Mouse (Mus musculus) spleen, postnatal 36 days (tissue): Measurements from ENCODE around the gene 2010111I01Rik.
"Not testable (repeated sequence)": the region's sequence is repeated elsewhere in the genome, so short reads cannot be mapped to it uniquely, and the experiment has no call there.

ENCODE experiments used
- DNase-seq, 2 experiments: peaks; one replicate each; pipeline ENCODE4 v3.0.0; 2022; ENCODE audit warnings: low spot score in 2 of 2, mixed read lengths in 1 of 2

The 2010111I01Rik gene

DNA sequence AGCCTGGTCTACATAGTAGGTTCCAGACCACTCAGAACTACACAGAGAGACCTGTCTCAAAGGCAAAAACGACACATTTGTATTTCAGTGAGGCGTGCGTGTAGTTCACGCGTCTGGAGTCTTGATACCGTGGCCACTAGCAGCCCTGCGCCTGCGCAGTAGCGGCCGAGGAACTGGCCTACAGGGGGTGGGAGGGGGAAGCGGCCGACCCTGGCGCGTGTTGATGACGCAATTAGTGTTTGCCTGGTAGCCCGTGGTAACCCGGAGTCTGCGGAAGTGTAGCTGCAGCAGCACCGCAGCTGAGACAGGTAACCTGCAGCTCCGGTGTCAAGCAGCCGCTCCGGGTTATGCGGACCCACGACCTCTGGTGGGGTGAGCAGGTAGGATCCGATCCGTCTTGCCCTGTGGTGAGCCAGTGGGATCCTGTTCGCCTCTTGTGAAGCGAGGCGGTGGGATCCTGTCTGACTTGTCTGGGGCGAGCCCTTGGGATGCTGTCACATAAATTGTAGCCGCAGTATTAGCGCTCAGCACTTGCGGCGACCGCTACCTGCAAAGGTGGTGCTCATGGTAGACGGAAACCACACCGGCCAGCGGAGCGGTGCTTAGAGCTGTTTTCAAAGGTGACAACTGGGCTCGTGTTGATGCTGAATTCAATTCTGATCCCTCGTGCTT is at the start of gene 2010111I01Rik:
TSS of gene 2010111I01Rik (plus strand) at position 254 of the 672 bp plus-strand sequence.
- peak; percentile 95 to 96 for DNase-seq

- DNase-seq: no peak
These were observed 48.0 kb upstream of the 2010111I01Rik start for GRCm38 (mm10) chr13:62916675-62917074.

GRCm38 (mm10) chr13:62917416-62918110 is 47.1 kb upstream of the 2010111I01Rik start:
- no peak for DNase-seq

DNA sequence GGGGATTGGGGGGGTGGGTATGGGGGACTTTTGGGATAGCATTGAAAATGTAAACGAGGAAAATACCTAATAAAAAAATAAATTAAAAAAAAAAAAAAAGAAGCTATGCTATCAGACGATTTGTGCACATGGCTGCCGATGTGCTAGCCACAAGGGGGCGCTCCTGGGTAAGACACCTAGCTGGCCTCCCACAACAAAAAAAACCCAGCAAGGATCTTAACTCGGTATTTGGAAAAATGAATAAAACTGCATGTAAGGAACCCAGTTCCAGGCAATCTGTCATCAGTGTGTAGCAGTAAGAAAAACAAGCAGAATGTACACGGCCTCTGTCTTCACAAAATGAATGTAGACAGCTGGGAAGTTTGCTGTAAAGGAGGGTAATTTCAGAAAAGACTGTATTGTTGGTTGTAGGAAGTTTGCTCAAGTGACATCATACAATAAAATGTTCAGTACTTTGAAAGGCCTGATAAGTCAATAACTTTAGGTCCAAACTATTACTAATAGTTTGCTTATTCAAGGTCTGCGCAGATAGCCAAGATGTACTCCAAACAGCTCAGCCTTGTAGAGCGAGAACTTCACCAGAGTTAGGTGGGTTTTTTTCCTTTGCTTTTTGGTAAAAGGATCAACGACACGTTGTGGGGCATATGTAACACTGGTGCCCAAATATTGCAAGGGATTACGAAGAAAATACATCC is 44.9 kb upstream of the 2010111I01Rik start:
- peak; percentile 30 to 37 for DNase-seq

GRCm38 (mm10) chr13:62922645-62923044 is 42.0 kb upstream of the 2010111I01Rik start:
- DNase-seq: no peak

DNA sequence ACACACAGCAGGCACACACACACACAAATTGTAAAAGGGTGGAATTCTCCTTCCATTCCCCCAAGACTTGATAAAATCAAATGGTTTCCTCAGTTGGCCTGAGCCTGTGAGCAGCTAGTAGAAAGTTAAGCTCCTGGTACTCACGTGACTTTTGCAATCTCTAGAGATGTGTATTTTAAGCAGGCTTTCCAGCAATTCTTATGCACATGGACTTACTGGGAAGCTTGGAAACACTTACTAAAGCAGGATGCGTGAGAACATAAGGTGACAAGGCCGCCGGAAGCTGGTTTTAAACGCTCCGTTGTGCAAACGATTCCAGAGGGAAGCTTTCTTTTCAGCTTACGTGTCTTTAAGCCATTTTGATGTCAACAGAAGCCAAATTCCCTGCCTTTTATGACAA is 41.5 kb upstream of the 2010111I01Rik start:
- DNase-seq: no peak

DNA sequence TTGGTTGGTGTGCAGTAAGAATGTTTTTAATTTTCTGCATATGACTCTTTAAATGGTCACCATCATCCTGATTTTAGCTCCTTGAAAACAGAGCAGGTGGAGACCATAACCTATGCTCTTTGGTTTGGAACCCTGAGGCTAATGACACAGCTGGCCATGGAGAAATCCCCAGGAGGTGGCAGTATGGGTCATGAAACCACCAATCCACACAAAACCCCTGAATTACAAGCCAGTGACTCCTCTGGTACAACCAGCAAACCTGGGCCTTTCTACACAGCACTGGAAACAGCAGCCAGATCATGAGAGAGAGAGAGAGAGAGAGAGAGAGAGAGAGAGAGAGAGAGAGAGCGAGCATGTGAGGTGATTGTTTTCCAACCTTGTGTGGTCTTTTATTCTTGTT is 38.2 kb upstream of the 2010111I01Rik start:
- DNase-seq: peak; percentile 4 to 12

DNA sequence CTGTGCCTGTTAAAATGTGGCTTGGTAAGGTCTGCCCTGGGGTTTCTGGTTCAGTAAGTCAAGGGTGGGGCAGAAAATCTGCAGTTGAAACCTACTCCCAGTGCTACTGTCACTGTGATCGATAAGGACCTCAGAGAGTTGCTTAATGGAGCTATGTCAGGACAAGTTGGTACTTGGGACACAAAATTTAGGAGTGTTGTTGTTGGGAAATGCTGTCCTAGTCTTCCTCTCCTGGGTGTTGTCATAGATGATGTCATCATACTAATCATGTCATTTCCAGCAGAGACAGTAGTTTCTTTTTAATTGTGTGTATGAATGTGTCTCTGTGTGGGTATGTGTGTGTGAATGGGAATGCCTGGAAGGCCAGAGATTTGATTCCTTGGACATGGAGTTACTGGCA is 37.2 kb upstream of the 2010111I01Rik start:
- no peak for DNase-seq

DNA sequence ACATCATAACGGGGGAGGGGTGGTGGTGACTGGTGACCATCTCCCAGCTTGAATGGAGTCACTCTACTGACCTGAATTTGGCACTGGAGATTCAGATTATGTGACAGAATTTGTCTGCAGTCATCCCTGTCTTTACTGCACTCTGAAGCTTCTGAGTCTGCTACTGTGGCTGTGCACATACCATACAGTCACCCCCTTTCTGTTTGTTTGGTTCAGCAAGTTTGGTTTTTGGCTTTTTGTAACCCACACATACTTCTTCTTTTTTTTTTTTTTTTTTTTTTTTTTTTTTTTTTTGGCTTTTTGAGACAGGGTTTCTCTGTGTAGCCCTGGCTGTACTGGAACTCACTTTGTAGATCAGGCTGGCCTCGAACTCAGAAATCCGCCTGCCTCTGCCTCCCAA is 35.5 kb upstream of the 2010111I01Rik start:
- not testable (repeated sequence) for DNase-seq

DNA sequence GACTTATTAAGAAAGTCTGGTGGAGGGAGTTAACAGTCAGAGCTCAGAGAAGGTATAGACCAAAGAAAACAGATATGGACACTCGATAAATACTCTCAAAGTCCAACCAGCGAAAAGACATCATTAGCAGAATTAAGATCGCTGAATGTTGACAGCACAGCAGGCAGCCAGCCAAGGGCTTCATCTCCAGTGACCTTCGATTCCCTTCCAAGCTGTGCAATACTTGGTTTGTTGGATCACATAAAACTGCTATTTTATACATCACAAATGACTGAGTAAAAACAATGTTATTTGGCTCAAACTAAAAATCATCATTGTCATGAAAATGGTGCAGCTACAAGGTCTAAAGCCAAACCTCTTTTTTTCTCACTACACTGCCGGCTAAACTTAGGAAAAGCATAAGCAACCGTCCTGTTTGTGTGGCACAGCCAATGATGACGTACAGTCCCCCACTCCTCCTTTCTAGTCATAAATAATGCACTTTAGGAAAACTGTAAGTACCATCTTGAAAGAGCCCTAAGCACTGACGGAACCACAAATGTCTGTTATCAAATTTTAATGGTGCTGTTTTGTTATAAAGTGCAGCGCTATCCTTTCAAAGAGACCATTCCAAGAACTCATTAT is 34.8 kb upstream of the 2010111I01Rik start:
- DNase-seq: no peak

- no peak for DNase-seq
These were observed 32.2 kb upstream of the 2010111I01Rik start for GRCm38 (mm10) chr13:62932452-62932851.

DNA sequence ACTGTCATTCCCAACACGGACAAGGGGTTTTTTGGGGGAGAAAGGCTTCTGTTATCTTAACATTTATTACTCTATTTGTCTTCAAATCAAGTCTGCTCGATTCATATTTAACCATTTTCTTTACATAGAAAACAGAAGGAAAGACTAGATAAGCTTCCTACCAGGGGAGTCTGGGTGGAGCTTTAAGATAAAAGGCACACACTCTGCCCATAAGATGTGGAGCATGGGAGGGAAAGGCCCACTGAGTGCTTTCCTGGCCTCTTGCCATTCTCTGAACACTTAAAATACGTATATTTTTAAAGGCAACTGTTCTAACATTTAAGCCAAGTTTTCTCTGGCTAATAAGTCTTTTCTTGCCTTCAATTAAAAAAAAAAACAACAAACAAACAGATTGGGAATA is 25.3 kb upstream of the 2010111I01Rik start:
- peak in 1 of 2 experiments; percentile 21 for DNase-seq

DNA sequence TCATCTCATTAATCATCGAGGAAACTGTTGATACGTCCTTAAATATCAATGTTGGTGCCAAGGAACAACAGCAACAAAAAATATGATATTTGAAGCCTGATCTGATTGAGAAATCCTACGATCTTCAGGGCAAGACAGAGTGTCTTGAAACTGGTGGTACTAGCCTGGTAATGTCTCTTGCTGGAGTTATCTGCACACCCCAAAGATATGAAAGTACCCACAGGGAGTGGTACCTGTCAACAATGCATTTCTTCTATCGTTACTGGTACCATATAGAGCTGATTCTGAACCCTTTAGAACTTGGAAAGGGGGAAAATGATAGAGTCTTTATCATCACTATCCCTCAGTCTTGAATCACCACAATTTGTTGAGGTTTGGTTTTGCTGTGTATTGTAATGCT is 24.9 kb upstream of the 2010111I01Rik start:
- no peak for DNase-seq

GRCm38 (mm10) chr13:62940721-62941120 is 24.0 kb upstream of the 2010111I01Rik start:
- DNase-seq: no peak

DNA sequence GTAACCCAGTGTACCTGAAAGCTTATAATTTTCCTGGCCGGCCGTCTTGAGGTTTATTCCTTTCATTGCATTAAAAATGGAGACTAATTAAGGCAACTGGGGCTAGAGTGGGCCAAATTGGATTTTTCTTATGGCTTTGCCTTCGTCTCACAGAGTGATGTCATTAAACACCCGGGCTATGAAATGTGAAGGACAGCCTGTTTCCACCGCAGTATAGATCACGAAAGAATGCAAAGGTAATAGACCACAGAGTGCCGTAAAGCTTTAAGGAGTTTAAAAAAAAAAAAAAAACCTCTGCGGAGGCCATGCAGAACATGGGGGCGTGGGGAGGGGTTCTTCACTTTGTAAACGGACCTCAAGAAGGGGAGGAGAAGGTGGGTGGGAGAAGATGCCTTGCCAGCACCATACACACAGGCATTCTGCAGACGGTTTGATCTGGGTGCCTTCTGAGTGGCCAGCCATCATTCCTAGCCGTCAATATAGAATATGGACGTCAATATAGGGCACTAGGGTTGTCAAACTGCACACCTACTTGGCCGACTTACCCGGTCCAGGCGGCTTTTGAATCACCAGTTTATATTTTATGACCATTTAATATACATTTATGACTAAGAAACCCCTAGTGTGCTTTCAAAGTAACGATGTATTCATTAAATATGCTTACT is 23.2 kb upstream of the 2010111I01Rik start:
- DNase-seq: no peak

GRCm38 (mm10) chr13:62943274-62943830 is 21.3 kb upstream of the 2010111I01Rik start:
- DNase-seq: no peak

- DNase-seq: no peak
These were observed 20.6 kb upstream of the 2010111I01Rik start for GRCm38 (mm10) chr13:62944109-62944508.

DNA sequence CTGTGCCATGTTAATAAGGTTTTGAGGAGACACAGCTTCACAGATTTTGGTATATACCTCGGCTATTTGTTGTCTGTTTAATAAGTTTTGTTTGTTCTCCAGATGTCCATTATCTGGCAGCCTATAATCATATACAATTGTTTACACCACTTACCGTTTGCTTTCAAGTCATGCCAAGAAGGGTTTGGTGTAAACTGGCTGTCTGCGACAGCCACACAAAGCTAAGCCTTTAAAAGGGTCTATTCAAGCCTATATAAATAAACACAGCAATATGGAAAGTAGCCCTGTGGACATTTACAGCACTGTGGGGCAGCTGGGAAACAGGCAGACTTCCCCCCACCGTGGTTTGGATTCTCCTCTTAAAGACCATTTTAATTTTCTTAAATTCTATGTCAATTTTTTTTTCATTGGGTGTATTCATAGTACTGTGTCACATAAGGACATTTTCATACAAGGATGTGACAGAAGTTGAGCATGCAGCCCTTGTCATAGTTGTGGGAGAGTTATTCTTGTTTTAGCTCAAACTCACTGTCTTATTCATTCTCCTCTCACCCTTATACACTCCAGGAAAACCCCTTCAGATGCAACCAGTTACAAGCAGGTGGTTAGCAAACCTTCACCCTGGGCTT is 15.0 kb upstream of the 2010111I01Rik start:
- no peak for DNase-seq

GRCm38 (mm10) chr13:62951606-62952005 is 13.1 kb upstream of the 2010111I01Rik start:
- DNase-seq: no peak

DNA sequence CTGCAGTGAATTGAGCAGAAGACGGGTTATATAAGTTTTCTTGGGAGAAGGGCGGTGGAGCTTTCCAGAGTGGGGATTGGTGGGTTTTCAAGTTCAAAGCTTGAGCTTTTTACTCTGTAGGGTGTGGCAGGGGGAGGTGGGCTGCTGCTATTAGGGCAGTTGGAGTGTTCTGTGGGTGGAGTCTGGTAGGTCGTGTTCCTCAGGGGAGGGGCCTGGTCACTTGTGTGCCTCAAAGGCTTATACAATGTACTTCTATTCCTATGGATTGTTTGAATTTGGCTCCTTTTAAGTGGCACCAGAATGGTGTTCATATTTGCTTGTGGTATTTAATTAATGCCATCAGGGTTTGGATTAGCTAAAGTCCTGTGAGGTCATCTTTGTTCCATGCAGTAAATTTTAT is 12.6 kb upstream of the 2010111I01Rik start:
- DNase-seq: no peak

GRCm38 (mm10) chr13:62952624-62953023 is 12.1 kb upstream of the 2010111I01Rik start:
- DNase-seq: peak; percentile 28 to 38
